Mouse (Mus musculus) forebrain, embryonic 10.5 days (tissue): ENCODE measurements at regions not wholly inside any gene's neighbourhood (a gene's known extent, or its start where the extent isn't known, plus 50 kb on each side); places are given as distances from the start of the nearest gene placed in this dataset.

ENCODE experiments used
- DNase-seq: peaks from one replicate; pipeline ENCODE4 v3.0.0-alpha.2; 2017; ENCODE audit warnings: low spot score; ENCODE audit errors: extremely low spot score
- H3K27ac ChIP-seq: fragments of 300-500 bp; sonication (generic); 2 replicates; pipeline ENCODE4 v1.5.1; 2016; ENCODE audit warnings: mild to moderate bottlenecking
- H3K27me3 ChIP-seq: fragments of 300-500 bp; sonication (generic); 2 replicates; pipeline ENCODE4 v1.6.1; 2016; ENCODE audit warnings: mild to moderate bottlenecking; ENCODE audit not compliant: poor library complexity, severe bottlenecking
- H3K36me3 ChIP-seq: fragments of 300-500 bp; sonication (generic); replicated peaks from 2 replicates; pipeline ENCODE4 v1.6.1; 2016; ENCODE audit warnings: mild to moderate bottlenecking, moderate library complexity
- H3K4me1 ChIP-seq: fragments of 300-500 bp; sonication (generic); 2 replicates; pipeline ENCODE4 v1.6.1; 2016
- H3K4me3 ChIP-seq: fragments of 300-500 bp; sonication (generic); 2 replicates; pipeline ENCODE4 v1.5.1; 2016; ENCODE audit warnings: mild to moderate bottlenecking, moderate library complexity
- H3K9me3 ChIP-seq: fragments of 300-500 bp; sonication (generic); 2 replicates; pipeline ENCODE4 v1.6.1; 2016; ENCODE audit warnings: mild to moderate bottlenecking, moderate library complexity
- WGBS: fragments of 180-500 bp; shearing (Covaris S2); methylation state at CpG from one replicate; pipeline ENCODE4 v1.1.7; 2016; 5-methylcytosine and 5-hydroxymethylcytosine counted together

- Histone ChIP-seq H3K27me3 (no peaks in the 10 kb centered on the region), H3K36me3 (no peaks in the 10 kb centered on the region), H3K4me1 (peaks cover 9% of the 10 kb centered on the region), H3K9me3 (no peaks in the 10 kb centered on the region), H3K27ac (no peak overlapping the region), H3K4me3 (no peak overlapping the region)
- DNase-seq = no peak
- 90% methylated on average over 9 of the region's 9 CpGs for WGBS
These were observed 50.8 kb upstream of the Elk3 start for GRCm38 (mm10) chr10:93361654-93362195.

GRCm38 (mm10) chr10:93364108-93364793 lies 53.3 kb upstream of the Elk3 start:
- Histone ChIP-seq H3K4me1 (peaks cover 9% of the 10 kb centered on the region), H3K4me3 (no peak overlapping the region), H3K9me3 (no peaks in the 10 kb centered on the region), H3K27ac (0 out of 2 replicates have a peak overlapping the region, but pooled peaks have one; percentile 0), H3K36me3 (no peaks in the 10 kb centered on the region), H3K27me3 (no peaks in the 10 kb centered on the region)
- WGBS = 71% methylated on average over 3 of the region's 3 CpGs
- no peak for DNase-seq

- Histone ChIP-seq H3K36me3 (no peaks in the 10 kb centered on the region), H3K27ac (0 out of 2 replicates have a peak overlapping the region, but pooled peaks have one; percentile 0), H3K27me3 (no peaks in the 10 kb centered on the region), H3K9me3 (no peaks in the 10 kb centered on the region), H3K4me1 (peaks cover 9% of the 10 kb centered on the region), H3K4me3 (no peak overlapping the region)
- DNase-seq = no peak
- WGBS = 79% methylated on average over 7 of the region's 7 CpGs
These were observed 53.9 kb upstream of the Elk3 start for GRCm38 (mm10) chr10:93364881-93365280.

GRCm38 (mm10) chr10:93365318-93365717 lies 54.4 kb upstream of the Elk3 start:
- Histone ChIP-seq H3K9me3 (no peaks in the 10 kb centered on the region), H3K36me3 (no peaks in the 10 kb centered on the region), H3K27me3 (no peaks in the 10 kb centered on the region), H3K4me1 (peaks cover 9% of the 10 kb centered on the region), H3K27ac (no peak overlapping the region), H3K4me3 (no peak overlapping the region)
- 83% methylated on average over 6 of the region's 6 CpGs for whole genome bisulfite sequencing
- no peak for DNase-seq

GRCm38 (mm10) chr10:93365824-93366223 lies 54.9 kb upstream of the Elk3 start:
- H3K27me3 ChIP-seq = no peaks in the 10 kb centered on the region

GRCm38 (mm10) chr10:93369737-93370136 lies 58.8 kb upstream of the Elk3 start:
- Histone ChIP-seq H3K27ac (no peak overlapping the region), H3K36me3 (no peaks in the 10 kb centered on the region), H3K4me3 (no peak overlapping the region), H3K9me3 (no peaks in the 10 kb centered on the region), H3K4me1 (peaks cover 13% of the 10 kb centered on the region), H3K27me3 (no peaks in the 10 kb centered on the region)
- 81% methylated on average over 3 of the region's 3 CpGs for WGBS
- DNase-seq = no peak

More at GRCm38 (mm10) chr10:93365824-93366223, 54.9 kb upstream of the Elk3 start:
- H3K4me3 ChIP-seq = no peak overlapping the region
- DNase-seq = no peak
- no peak overlapping the region for H3K27ac ChIP-seq
- H3K9me3 ChIP-seq = no peaks in the 10 kb centered on the region
- 85% methylated on average over 5 of the region's 5 CpGs for WGBS
- H3K4me1 ChIP-seq = peaks cover 9% of the 10 kb centered on the region
- H3K36me3 ChIP-seq = no peaks in the 10 kb centered on the region

GRCm38 (mm10) chr10:93370331-93370730 lies 59.4 kb upstream of the Elk3 start:
- no peaks in the 10 kb centered on the region for H3K9me3 ChIP-seq
- no peaks in the 10 kb centered on the region for H3K27me3 ChIP-seq
- DNase-seq = no peak
- 83% methylated on average over 6 of the region's 6 CpGs for WGBS
- H3K36me3 ChIP-seq = no peaks in the 10 kb centered on the region
- H3K4me1 ChIP-seq = peaks cover 17% of the 10 kb centered on the region
- H3K4me3 ChIP-seq = no peak overlapping the region
- no peak overlapping the region for H3K27ac ChIP-seq

GRCm38 (mm10) chr10:93372281-93372680 lies 61.3 kb upstream of the Elk3 start:
- Histone ChIP-seq H3K27ac (no peak overlapping the region), H3K36me3 (no peaks in the 10 kb centered on the region), H3K4me3 (no peak overlapping the region), H3K9me3 (no peaks in the 10 kb centered on the region), H3K4me1 (peaks cover 26% of the 10 kb centered on the region), H3K27me3 (no peaks in the 10 kb centered on the region)
- 93% methylated on average over 7 of the region's 7 CpGs for WGBS
- DNase-seq = no peak

GRCm38 (mm10) chr10:93373265-93373664 lies 62.3 kb upstream of the Elk3 start:
- no peaks in the 10 kb centered on the region for H3K27me3 ChIP-seq
- peaks cover 26% of the 10 kb centered on the region for H3K4me1 ChIP-seq
- H3K4me3 ChIP-seq = no peak overlapping the region
- H3K36me3 ChIP-seq = no peaks in the 10 kb centered on the region
- no peak for DNase-seq
- H3K27ac ChIP-seq = no peak overlapping the region
- 89% methylated on average over 5 of the region's 5 CpGs for WGBS
- no peaks in the 10 kb centered on the region for H3K9me3 ChIP-seq

GRCm38 (mm10) chr10:93373954-93374689 lies 63.2 kb upstream of the Elk3 start:
- WGBS = 76% methylated on average over 6 of the region's 6 CpGs
- H3K36me3 ChIP-seq = no peaks in the 10 kb centered on the region
- DNase-seq = no peak
- H3K4me3 ChIP-seq = no peak overlapping the region
- H3K27ac ChIP-seq = 0 out of 2 replicates have a peak overlapping the region, but pooled peaks have one; percentile 3
- H3K9me3 ChIP-seq = no peaks in the 10 kb centered on the region
- H3K27me3 ChIP-seq = no peaks in the 10 kb centered on the region
- peaks cover 26% of the 10 kb centered on the region for H3K4me1 ChIP-seq

- no peak for DNase-seq
- Histone ChIP-seq H3K36me3 (no peaks in the 10 kb centered on the region), H3K27me3 (no peaks in the 10 kb centered on the region), H3K27ac (peak overlapping the region; percentile 79), H3K9me3 (no peaks in the 10 kb centered on the region), H3K4me1 (peaks cover 26% of the 10 kb centered on the region), H3K4me3 (no peak overlapping the region)
- WGBS = 80% methylated on average over 2 of the region's 2 CpGs
These were observed 63.7 kb upstream of the Elk3 start for GRCm38 (mm10) chr10:93374690-93374994.

GRCm38 (mm10) chr10:93375007-93375711 lies 64.2 kb upstream of the Elk3 start:
- peak overlapping the region; percentile 79 for H3K27ac ChIP-seq
- H3K36me3 ChIP-seq = no peaks in the 10 kb centered on the region
- no peaks in the 10 kb centered on the region for H3K27me3 ChIP-seq
- no peak for DNase-seq
- peaks cover 4% of the 10 kb centered on the region; the same call in 1 of the 2 replicates for H3K9me3 ChIP-seq
- 61% methylated on average over 13 of the region's 13 CpGs for WGBS
- peaks cover 26% of the 10 kb centered on the region for H3K4me1 ChIP-seq
- H3K4me3 ChIP-seq = no peak overlapping the region
